Mouse (Mus musculus) cerebellum, adult 11 months (tissue): Measurements from ENCODE around the gene Ryr1.
A peak's percentile ranks its signal among the peaks of the same experiment; 100 is the strongest.
"Not testable (repeated sequence)": the region's sequence is repeated elsewhere in the genome, so short reads cannot be mapped to it uniquely, and the experiment has no call there.

Experiments
- DNase-seq: peaks from one replicate; pipeline ENCODE4 v3.0.0; 2022

The Ryr1 gene

GRCm38 (mm10) chr7:28983141-28983564 is 141.8 kb downstream of the Ryr1 start:
- no peak for DNase-seq

GRCm38 (mm10) chr7:28982274-28983013 is 142.5 kb downstream of the Ryr1 start:
- no peak for DNase-seq

DNA sequence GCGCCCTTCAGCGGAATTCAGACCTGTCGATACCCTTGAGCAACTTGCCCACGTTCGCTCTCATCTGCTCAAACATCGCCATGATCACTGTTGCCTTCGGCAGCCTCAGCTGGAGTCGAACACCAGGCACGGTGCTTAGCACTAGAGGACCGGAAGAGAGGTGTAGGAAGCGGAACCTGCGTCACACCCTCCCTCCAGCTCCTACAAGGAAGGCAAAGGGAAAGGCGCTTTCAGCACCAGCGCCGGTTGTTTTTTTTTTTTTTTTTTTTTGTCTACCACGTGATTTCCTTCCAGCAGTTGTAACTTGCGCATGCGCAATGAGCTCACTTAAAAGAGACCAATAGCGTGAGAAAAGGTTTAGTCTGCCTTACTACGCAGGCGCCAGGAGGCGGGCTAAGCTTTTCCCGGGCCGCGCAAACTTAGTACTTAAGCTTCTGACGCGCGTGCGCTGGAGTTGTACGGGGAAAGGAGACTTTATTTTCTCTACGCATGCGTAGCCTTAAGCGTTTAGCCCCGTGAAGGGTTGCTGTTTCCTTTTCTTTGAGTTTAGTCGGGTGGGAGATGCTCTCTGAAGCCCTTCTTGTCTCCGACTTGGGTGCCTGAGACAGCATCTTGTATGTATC is 143.2 kb downstream of the Ryr1 start, which contains the start of the genes Eif3k and Map4k1:
Gene Eif3k (minus strand): TSS at position 214 of the 623 bp plus-strand sequence.
Gene Map4k1 (plus strand): TSS at position 400 of the 623 bp plus-strand sequence.
- DNase-seq: peak; percentile 95

DNA sequence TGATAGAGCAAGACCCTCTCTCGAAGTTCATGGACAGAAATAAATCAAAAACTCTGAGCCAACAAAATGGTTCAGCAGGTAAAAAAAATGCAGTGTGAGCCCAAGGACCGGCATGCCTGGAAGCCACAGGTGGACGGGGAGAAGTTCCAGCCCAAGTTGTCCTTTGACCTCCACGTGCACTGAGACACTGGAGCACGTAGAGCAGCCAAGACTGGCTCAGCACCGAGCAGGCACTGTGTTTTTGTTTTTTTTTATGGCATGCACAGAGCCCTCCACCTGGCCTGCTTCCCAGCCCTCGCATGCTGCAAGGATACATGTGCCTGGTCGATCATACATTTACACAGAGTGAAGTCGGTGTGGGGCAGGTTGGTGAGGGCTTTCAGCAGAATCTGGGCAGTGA is 147.4 kb downstream of the Ryr1 start:
- DNase-seq: no peak

DNA sequence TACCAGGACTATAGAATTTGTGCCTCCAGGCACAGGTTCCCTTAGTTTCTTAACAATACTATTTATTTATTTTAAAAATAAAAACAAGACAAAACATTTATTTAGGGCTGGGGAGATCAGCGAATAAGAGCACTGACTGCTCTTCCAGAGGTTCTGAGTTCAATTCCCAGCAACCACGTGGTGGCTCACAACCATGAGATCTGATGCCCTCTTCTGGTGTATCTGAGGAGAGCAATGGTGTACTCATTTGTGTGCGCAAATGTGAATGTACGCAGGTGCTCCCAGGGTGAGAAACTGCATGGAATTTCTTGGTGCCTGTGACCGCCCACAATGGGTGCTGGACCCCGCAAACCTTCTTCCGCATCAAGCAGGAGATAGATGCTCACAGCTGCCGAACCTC is 152.0 kb downstream of the Ryr1 start:
- DNase-seq: no peak

- peak; percentile 65 for DNase-seq
These were observed 152.4 kb downstream of the Ryr1 start for GRCm38 (mm10) chr7:28972542-28972985.

- DNase-seq: no peak
These were observed 153.2 kb downstream of the Ryr1 start for GRCm38 (mm10) chr7:28971770-28972269.

GRCm38 (mm10) chr7:28971029-28971428 is 153.9 kb downstream of the Ryr1 start:
- no peak for DNase-seq

DNA sequence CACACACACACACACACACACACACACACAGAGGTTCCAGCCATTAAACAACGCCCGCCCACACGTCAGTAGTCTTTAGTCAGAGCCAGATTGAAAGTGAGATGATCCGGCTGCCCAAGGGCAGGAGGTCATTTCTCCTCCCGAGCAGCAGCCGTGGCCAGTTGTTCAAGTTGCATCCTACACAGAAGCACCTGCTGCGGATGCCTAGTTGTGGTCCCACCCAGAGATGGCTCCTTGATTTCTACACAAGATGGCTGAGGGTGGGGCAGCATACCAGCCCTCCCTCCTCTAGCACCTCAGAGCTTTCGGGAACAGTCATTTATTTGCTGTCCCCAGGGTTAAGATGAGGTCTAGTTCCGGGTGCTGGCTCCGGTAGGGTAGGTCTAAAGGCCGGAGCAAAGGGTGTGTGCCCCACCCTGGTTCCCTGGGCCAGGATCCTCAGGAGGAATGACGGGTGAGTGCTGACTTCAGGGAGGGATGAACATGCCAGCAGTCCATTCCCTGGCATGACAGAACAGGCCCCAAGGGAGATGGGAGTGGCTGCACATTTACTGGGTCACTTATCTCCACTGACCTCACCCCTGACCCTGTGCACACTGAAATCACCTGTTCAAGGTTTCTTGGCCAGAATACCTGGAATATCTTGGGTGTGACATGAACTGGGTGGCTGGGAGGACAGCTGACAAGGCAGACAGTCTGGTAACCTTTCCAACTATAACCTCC is 155.1 kb downstream of the Ryr1 start:
- no peak for DNase-seq

DNA sequence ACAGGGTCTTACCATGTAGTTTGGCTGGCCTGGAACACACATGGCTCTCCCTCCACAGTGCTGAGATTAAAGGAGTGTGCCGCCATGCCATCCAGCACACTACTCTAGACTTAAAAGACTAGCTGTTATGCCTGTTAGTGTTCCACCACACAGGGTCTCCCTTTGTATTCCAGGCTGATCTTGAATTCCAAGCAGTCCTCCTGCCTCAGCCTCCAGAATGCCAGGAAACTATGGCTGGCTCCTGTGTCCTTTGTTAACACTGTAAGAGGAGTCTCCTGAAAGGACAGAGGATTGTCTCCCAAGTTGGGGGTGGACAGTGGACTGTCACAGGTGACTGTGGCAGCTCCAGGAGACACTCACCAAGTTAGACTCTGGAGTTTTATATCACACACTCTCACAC is 155.7 kb downstream of the Ryr1 start:
- DNase-seq: no peak

DNA sequence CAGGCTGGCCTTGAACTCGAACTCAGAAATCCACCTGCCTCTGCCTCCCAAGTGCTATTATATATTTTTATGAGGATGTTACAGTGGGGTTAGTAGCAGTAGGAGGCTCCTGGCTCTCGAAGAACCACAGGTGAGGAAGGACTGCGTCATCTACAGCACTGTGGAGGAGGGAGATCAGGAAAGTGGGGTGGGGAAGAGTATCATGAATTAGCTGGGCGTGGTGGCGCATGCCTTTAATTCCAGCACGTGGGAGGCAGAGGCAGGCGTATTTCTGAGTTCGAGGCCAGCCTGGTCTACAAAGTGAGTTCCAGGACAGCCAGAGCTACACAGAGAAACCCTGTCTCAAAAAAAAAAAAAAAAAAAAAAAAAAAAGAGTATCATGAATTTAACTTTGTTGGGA is 156.9 kb downstream of the Ryr1 start:
- not testable (repeated sequence) for DNase-seq

DNA sequence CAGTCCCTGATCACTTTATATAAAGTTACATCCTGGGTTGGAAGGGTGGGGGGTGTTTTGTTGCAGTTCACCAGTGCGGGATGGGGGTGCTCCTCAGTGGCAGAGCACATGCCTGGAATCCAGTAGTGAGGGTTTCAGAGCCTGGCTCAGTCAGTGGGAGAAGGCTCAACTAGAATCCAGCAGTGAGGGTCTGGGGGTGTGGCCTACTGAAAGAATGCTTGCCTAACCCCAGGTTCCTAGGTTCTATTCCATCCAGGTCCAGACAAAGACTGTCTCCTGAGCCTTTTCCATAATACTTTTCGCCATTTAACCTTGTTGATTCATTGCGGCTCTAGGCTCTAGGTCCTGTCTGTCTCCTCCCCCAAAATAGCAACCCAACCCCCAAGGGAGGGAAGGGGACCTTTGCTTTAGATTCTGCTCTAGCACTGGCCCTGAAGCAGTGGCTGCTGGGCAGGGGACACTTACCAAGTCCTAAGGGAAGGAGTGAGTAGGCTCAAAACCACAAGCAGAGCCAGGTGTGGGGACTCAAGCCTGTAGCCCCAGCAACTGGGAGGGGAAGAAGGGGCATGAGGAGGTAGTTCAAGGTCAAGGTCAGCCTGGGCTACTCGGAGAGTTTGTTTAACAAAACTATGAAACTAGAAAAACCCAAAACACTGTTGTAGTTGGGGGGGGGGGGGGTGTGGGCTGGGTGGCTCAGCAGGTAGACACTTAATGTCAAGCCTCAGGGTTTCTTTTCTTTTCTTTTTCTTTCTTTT is 158.1 kb downstream of the Ryr1 start:
- DNase-seq: no peak

- no peak for DNase-seq
These were observed 158.8 kb downstream of the Ryr1 start for GRCm38 (mm10) chr7:28966181-28966580.

DNA sequence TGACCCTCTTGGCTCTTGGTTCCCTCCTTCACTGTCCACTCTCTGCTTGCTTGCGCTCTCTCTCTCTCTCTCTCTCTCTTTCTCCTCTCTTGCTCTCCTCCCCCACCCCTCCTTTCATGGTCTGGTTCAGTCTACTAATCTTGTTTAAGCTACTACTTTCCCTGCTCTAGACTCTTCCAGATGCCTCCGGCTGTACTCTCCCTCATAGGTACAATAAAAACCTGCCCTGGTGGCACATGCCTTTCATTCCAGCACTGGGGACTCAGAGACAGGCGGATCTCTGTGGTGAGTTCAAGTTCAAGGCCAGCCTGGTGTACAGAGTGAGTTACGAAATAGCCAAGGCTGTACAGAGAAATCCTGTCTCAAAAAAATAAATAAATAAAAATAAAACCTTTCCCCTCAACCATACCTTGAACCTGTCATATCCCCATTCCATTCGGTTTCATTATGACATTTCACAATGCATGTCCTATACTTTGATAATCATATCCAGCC is 159.6 kb downstream of the Ryr1 start:
- no peak for DNase-seq

DNA sequence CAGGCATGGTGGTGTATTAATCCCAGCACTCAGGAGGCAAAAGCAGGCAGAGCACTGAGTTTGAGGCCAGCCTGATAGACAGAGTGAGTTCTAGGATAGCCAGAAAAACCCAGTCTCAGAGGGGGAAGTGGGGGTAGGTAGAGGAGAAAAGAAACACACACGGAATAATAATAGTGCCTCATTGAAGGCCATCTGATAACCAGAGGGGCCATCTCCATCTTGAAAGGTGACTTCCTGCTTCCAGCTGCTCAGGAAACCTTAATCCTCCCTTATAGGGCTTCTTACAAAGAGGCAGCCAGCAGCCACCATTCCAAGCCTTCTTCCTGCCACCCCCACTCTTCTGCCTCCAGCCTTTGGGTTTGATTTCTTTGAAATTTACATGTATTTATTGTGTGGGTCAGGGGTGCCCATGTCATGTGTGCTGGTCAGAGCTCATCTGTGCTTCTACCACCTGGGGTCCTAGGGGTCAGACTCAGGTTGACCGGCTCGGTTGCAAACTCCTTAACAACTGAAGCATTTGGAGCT is 161.5 kb downstream of the Ryr1 start:
- DNase-seq: no peak

GRCm38 (mm10) chr7:28961927-28962670 is 162.9 kb downstream of the Ryr1 start, which contains the start of gene Actn4:
Actn4 (minus strand) TSS chr7:28962340.
- peak; percentile 99 for DNase-seq

DNA sequence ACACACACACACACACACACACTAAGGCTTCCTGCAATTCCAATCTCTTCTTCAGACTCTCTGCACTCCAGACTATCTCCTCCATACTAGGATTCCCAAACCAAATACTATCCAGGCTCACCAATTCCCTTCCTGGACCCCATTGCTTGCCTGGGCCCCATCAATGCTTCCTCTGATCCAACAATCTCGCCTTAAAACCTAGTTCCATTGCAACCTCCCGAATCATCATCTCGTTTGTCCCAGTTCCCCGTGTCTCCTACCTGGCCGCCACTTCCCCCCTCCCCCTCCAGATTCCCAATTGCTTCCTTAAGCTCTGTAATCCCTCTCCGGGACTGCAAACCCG is 163.4 kb downstream of the Ryr1 start:
- DNase-seq: no peak

GRCm38 (mm10) chr7:28960354-28961046 is 164.5 kb downstream of the Ryr1 start:
- no peak for DNase-seq

- no peak for DNase-seq
These were observed 165.4 kb downstream of the Ryr1 start for GRCm38 (mm10) chr7:28959505-28960045.

DNA sequence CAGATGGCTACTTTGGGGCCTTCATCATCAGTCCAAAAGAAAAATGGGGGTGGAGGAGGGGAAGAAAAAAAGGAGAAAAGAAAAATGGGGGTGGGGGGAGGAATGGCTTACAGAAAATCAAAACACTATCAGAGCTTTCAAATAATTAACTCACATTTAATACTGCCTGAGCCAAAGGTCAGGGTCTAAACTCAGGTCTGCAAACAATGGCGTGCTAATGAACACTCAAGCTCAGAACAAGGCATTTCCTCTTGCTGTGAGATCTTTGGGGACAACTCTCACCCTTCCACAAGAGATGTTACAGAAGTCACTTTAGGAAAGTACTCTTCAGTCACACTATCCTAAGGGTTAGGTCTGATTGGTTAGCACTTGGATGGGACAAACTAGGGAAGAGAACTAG is 166.2 kb downstream of the Ryr1 start:
- DNase-seq: no peak
